In the genomic region with DNA sequence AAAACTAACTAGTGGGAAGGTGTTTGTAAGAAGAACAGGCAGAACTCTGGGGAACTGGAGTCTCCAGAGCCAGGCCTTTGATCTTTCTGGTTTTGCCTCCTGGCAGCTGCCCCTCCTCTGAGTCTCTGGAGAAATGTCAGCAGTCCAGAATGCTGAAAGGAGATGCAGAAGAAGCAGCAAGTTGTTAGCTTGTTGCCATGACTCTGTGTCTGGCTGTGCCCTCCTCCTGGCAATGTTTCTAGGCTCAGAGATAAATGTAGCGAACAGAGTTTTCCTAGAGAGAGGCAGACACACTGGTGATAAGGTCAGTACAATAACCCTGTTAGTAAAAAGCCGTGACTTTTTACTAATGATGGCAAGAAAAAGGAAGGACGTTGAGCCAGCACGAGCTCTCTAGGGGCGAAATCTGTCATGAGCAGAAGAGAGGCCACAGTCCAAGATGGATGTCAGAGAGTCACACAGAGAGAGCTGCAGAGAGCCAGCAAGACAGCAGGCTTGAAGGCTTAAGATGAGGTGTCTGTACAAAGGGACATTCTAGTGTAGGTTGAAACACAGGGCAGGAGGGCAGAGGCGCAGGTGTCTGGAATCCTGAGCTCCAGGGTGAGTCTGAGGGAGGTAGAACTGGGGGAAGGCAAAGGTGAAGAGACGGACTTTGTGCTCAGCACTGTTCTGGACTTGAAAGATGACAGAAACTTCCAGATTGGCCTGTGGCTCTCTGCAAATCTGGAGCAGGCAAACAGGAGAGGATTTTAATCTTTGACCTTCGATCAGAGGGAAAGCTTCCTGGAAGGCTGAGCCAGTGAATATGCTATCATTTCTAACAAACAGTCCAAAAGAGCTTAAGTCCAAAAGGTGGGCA, we compare ENCODE assay signal across 10 mouse cellular contexts.
DNase-seq lines count a peak whose midpoint lies in the region; ATAC-seq and TF ChIP-seq lines count a peak whose summit lies in the region.
"Had no signal": no experiment of that assay in that cellular context is flagged by ENCODE, and none has a peak within 500 bp of the region (broad histone marks: within the 10 kb centered on the region; RNA-seq: fewer than 3 reads in every experiment).

No protein-coding gene starts in this region.

- H3K9ac ChIP-seq in hindbrain, postnatal 0 days (replicated peaks; ENCODE audit: low read length) = no peak overlapping the region
- H3K9ac ChIP-seq in neural tube, embryonic 14.5 days (replicated peaks; ENCODE audit: low read depth, low read length) = no peak overlapping the region
- H3K9ac ChIP-seq: lung, embryonic 14.5 days had no signal

- H3K27ac ChIP-seq in hindbrain, postnatal 0 days = peak overlapping the region; percentile 70
- H3K27ac ChIP-seq in neural tube, embryonic 14.5 days (ENCODE audit: low read depth, low read length) = peak overlapping the region; percentile 62

- H3K9me3 ChIP-seq in hindbrain, postnatal 0 days (ENCODE audit: low read length) = no peaks in the 10 kb centered on the region
- H3K9me3 ChIP-seq in neural tube, embryonic 14.5 days (ENCODE audit: control insufficient read depth, low read length) = no peaks in the 10 kb centered on the region

- DNase-seq in left cerebral cortex, postnatal 4 days = peak; percentile 36
- DNase-seq in left cerebral cortex, postnatal 14 days (ENCODE audit: low spot score in 2 of 2) = no peak
- peak; percentile 50 for DNase-seq in brain, adult 2 months (ENCODE audit: low read depth, low spot score)
- peak; percentile 70 for DNase-seq in hindbrain, postnatal 0 days (ENCODE audit: low spot score)
- no peak for DNase-seq in frontal cortex, adult 2 months (ENCODE audit: extremely low spot score in 1 of 2, low spot score in 1 of 2)
- no peak for DNase-seq in retina, embryonic 14.5 days (ENCODE audit: low spot score)
- DNase-seq in right cerebral cortex, adult 18-20 months = no peak
- DNase-seq: lung, embryonic 14.5 days had no signal

- intact Hi-C loops in left cerebral cortex, postnatal 4 days (cut with DNase I) = no loop called here
- intact Hi-C loops in left cerebral cortex, postnatal 14 days (cut with DNase I) = no loop called here

- peaks cover 45% of the 10 kb centered on the region for H3K4me1 ChIP-seq in hindbrain, postnatal 0 days (ENCODE audit: insufficient read depth, low read length)
- H3K4me1 ChIP-seq in neural tube, embryonic 14.5 days (ENCODE audit: control insufficient read depth, insufficient read depth, low read length) = peaks cover 40% of the 10 kb centered on the region

- no peak overlapping the region for H3K4me3 ChIP-seq in hindbrain, postnatal 0 days (ENCODE audit: low read length)
- no peak overlapping the region for H3K4me3 ChIP-seq in neural tube, embryonic 14.5 days (ENCODE audit: low read depth, low read length)
- H3K4me3 ChIP-seq: erythroblast, embryonic 14.5 days had no signal

- 39% methylated on average over 8 of the region's 8 CpGs for WGBS in hindbrain, postnatal 0 days
- 58% methylated on average over 8 of the region's 8 CpGs for WGBS in neural tube, embryonic 14.5 days

- H3K36me3 ChIP-seq in hindbrain, postnatal 0 days (ENCODE audit: insufficient read depth, low read length) = no peaks in the 10 kb centered on the region
- no peaks in the 10 kb centered on the region for H3K36me3 ChIP-seq in neural tube, embryonic 14.5 days (ENCODE audit: control insufficient read depth, insufficient read depth, low read length)

- no peak for TF ChIP-seq CTCF in hindbrain, postnatal 0 days (IDR thresholded peaks at IDR 0.05; ENCODE audit: low read depth)

- peak; percentile 69 for ATAC-seq in hindbrain, postnatal 0 days
- no peak for ATAC-seq in neural tube, embryonic 14.5 days (ENCODE audit: low read depth)

- H3K4me2 ChIP-seq in hindbrain, postnatal 0 days (ENCODE audit: low read depth, low read length) = no peak overlapping the region
- no peak overlapping the region for H3K4me2 ChIP-seq in neural tube, embryonic 14.5 days (ENCODE audit: low read depth, low read length)
- H3K4me2 ChIP-seq: lung, embryonic 14.5 days had no signal

- H3K27me3 ChIP-seq in hindbrain, postnatal 0 days (ENCODE audit: insufficient read depth, low read length) = no peaks in the 10 kb centered on the region
- no peaks in the 10 kb centered on the region for H3K27me3 ChIP-seq in neural tube, embryonic 14.5 days (ENCODE audit: control insufficient read depth, insufficient read depth, low read length)

Comparison
In these comparisons a context has a peak if more than half of its experiments do, and no peak if none do; other contexts are left out.
1. DNase-seq: peak in left cerebral cortex, postnatal 4 days (single experiment), brain, adult 2 months (single experiment) and hindbrain, postnatal 0 days (single experiment); none in left cerebral cortex, postnatal 14 days (0 of 2), frontal cortex, adult 2 months (0 of 2), retina, embryonic 14.5 days (single experiment) and right cerebral cortex, adult 18-20 months (single experiment).